ENCODE assay signal across 8 mouse cellular contexts in genomic region chr16:5255081-5255740, GRCm38 (mm10). TPM values are rescaled to one million over a fixed set of nuclear protein-coding genes. Genes with fewer than 3 reads are reported as not detected.
A peak's percentile ranks its signal among the peaks of the same experiment; 100 is the strongest.
DNase-seq lines count a peak whose midpoint lies in the region; ATAC-seq lines count a peak whose summit lies in the region.

No protein-coding gene starts in this region.

- no peaks in the 10 kb centered on the region for H3K9me3 ChIP-seq in forebrain, embryonic 10.5 days
- no peaks in the 10 kb centered on the region for H3K9me3 ChIP-seq in limb, embryonic 10.5 days (replicated peaks)
- H3K9me3 ChIP-seq in neural tube, embryonic 11.5 days (ENCODE audit: control insufficient read depth, low read length), result no peaks in the 10 kb centered on the region

- H3K4me2 ChIP-seq in neural tube, embryonic 11.5 days (ENCODE audit: low read depth), result peak overlapping the region; percentile 79

- peak overlapping the region; percentile 94 for H3K27ac ChIP-seq in forebrain, embryonic 10.5 days
- peak overlapping the region; percentile 92 for H3K27ac ChIP-seq in limb, embryonic 10.5 days
- H3K27ac ChIP-seq in neural tube, embryonic 11.5 days (ENCODE audit: low read depth, low read length), result 0 out of 2 replicates have a peak overlapping the region, but pooled peaks have one; percentile 64

- H3K4me1 ChIP-seq in forebrain, embryonic 10.5 days, result peaks cover 25% of the 10 kb centered on the region
- peaks cover 12% of the 10 kb centered on the region for H3K4me1 ChIP-seq in limb, embryonic 10.5 days
- H3K4me1 ChIP-seq in neural tube, embryonic 11.5 days (ENCODE audit: control insufficient read depth, insufficient read depth, low read length), result peaks cover 12% of the 10 kb centered on the region

- DNase-seq in CD4-positive, CD25-positive, alpha-beta regulatory T cell, adult 2 months (ENCODE audit: low read depth, low spot score), result peak; percentile 31
- DNase-seq in CD4-positive helper T cell, adult 2 months (ENCODE audit: low read depth, low spot score), result peak; percentile 41
- no peak for DNase-seq in forebrain, embryonic 10.5 days (ENCODE audit: extremely low spot score, low spot score)
- DNase-seq in limb, embryonic 10.5 days (ENCODE audit: low spot score), result peak; percentile 43
- DNase-seq in neural tube, embryonic 11.5 days (ENCODE audit: low spot score), result peak; percentile 16
- no peak for DNase-seq in left cerebral cortex, postnatal 4 days
- DNase-seq in frontal cortex, adult 2 months (ENCODE audit: extremely low spot score in 1 of 2, low spot score in 1 of 2), result no peak

- peaks cover 17% of the 10 kb centered on the region for H3K36me3 ChIP-seq in forebrain, embryonic 10.5 days (replicated peaks)
- H3K36me3 ChIP-seq in limb, embryonic 10.5 days, result peaks cover 16% of the 10 kb centered on the region
- no peaks in the 10 kb centered on the region for H3K36me3 ChIP-seq in neural tube, embryonic 11.5 days (ENCODE audit: control insufficient read depth, insufficient read depth, low read length)

- WGBS in forebrain, embryonic 10.5 days, result 2% methylated on average over 27 of the region's 27 CpGs
- WGBS in limb, embryonic 10.5 days, result 3% methylated on average over 27 of the region's 27 CpGs
- WGBS in neural tube, embryonic 11.5 days, result 2% methylated on average over 27 of the region's 27 CpGs

- peak overlapping the region; percentile 71 for H3K9ac ChIP-seq in neural tube, embryonic 11.5 days (ENCODE audit: low read length)

- H3K27me3 ChIP-seq in forebrain, embryonic 10.5 days (ENCODE audit: poor library complexity, severe bottlenecking), result no peaks in the 10 kb centered on the region
- H3K27me3 ChIP-seq in limb, embryonic 10.5 days (ENCODE audit: low read depth, poor library complexity, severe bottlenecking), result no peaks in the 10 kb centered on the region
- no peaks in the 10 kb centered on the region for H3K27me3 ChIP-seq in neural tube, embryonic 11.5 days (ENCODE audit: control insufficient read depth, insufficient read depth, low read length)

- intact Hi-C loops in left cerebral cortex, postnatal 4 days (cut with DNase I), result no loop called here

- no peak for ATAC-seq in CD4-positive, CD25-positive, alpha-beta regulatory T cell, adult 4 months
- peak; percentile 40; the same call in 1 of the 2 replicates for ATAC-seq in neural tube, embryonic 11.5 days (ENCODE audit: insufficient read depth, low FRiP score, low TSS enrichment)

- H3K4me3 ChIP-seq in forebrain, embryonic 10.5 days, result peak overlapping the region; percentile 70
- H3K4me3 ChIP-seq in limb, embryonic 10.5 days, result peak overlapping the region; percentile 70
- H3K4me3 ChIP-seq in neural tube, embryonic 11.5 days (ENCODE audit: low read depth, low read length), result peak overlapping the region; percentile 53

RNA-seq across cellular contexts. Expression of gene Eef2kmt, which starts 0.6 kb away (rescaled TPM):
- 10 to 100 TPM; 49.3 to 58.5 TPM for polyA plus RNA-seq in CD4-positive, CD25-positive, alpha-beta regulatory T cell, adult 4 months (2017; shearing (Covaris generic))
- polyA plus RNA-seq in forebrain, embryonic 10.5 days (2016; fragmentation: Nextera tagmentation; extraction: Ambion mirVana), result 21.5 and 22.0 TPM in 2 replicates
- 18.2 and 19.4 TPM in 2 replicates for polyA plus RNA-seq in limb, embryonic 10.5 days (2016; fragmentation: Nextera tagmentation; extraction: Ambion mirVana)
- polyA plus RNA-seq in neural tube, embryonic 11.5 days (2014; fragmentation: Nextera tagmentation; extraction: Ambion mirVana), result 10.6 and 15.2 TPM in 2 replicates
- total RNA-seq in left cerebral cortex, postnatal 4 days (2021), result 1 to 10 TPM; 2.9 to 3.6 TPM
- 8.7 and 11.5 TPM in 2 replicates for polyA plus RNA-seq in frontal cortex, adult 2 months (2012; rRNA removed)

RNA-seq across cellular contexts. Expression of gene Alg1, which starts 21.8 kb away (rescaled TPM):
- polyA plus RNA-seq in CD4-positive, CD25-positive, alpha-beta regulatory T cell, adult 4 months (2017; shearing (Covaris generic)), result 10 to 100 TPM; 22.1 to 31.7 TPM
- 24.7 and 26.5 TPM in 2 replicates for polyA plus RNA-seq in forebrain, embryonic 10.5 days (2016; fragmentation: Nextera tagmentation; extraction: Ambion mirVana)
- 25.9 and 29.9 TPM in 2 replicates for polyA plus RNA-seq in limb, embryonic 10.5 days (2016; fragmentation: Nextera tagmentation; extraction: Ambion mirVana)
- polyA plus RNA-seq in neural tube, embryonic 11.5 days (2014; fragmentation: Nextera tagmentation; extraction: Ambion mirVana), result 26.1 and 26.9 TPM in 2 replicates
- total RNA-seq in left cerebral cortex, postnatal 4 days (2021), result 10 to 100 TPM; 29.9 to 30.8 TPM
- 52.9 and 56.7 TPM in 2 replicates for polyA plus RNA-seq in frontal cortex, adult 2 months (2012; rRNA removed)

RNA-seq across cellular contexts. Expression of gene AU021092, which starts 33.1 kb away (rescaled TPM):
- not detected for polyA plus RNA-seq in CD4-positive, CD25-positive, alpha-beta regulatory T cell, adult 4 months (2017; shearing (Covaris generic))
- polyA plus RNA-seq in forebrain, embryonic 10.5 days (2016; fragmentation: Nextera tagmentation; extraction: Ambion mirVana), result 1.0 and 1.3 TPM in 2 replicates
- 0.60 and 1.4 TPM in 2 replicates for polyA plus RNA-seq in limb, embryonic 10.5 days (2016; fragmentation: Nextera tagmentation; extraction: Ambion mirVana)
- polyA plus RNA-seq in neural tube, embryonic 11.5 days (2014; fragmentation: Nextera tagmentation; extraction: Ambion mirVana), result 5.2 and 6.5 TPM in 2 replicates
- total RNA-seq in left cerebral cortex, postnatal 4 days (2021), result 10 to 100 TPM; 10.2 to 11.3 TPM
- polyA plus RNA-seq in frontal cortex, adult 2 months (2012; rRNA removed), result 7.9 and 8.0 TPM in 2 replicates

RNA-seq across cellular contexts. Expression of gene Nagpa, which starts 51.4 kb away (rescaled TPM):
- polyA plus RNA-seq in CD4-positive, CD25-positive, alpha-beta regulatory T cell, adult 4 months (2017; shearing (Covaris generic)), result 10 to 100 TPM; 15.5 to 21.6 TPM
- 15.8 and 17.8 TPM in 2 replicates for polyA plus RNA-seq in forebrain, embryonic 10.5 days (2016; fragmentation: Nextera tagmentation; extraction: Ambion mirVana)
- 16.9 and 19.5 TPM in 2 replicates for polyA plus RNA-seq in limb, embryonic 10.5 days (2016; fragmentation: Nextera tagmentation; extraction: Ambion mirVana)
- 13.6 and 16.9 TPM in 2 replicates for polyA plus RNA-seq in neural tube, embryonic 11.5 days (2014; fragmentation: Nextera tagmentation; extraction: Ambion mirVana)
- total RNA-seq in left cerebral cortex, postnatal 4 days (2021), result 1 to 10 TPM; 6.8 to 7.5 TPM
- 19.2 and 20.1 TPM in 2 replicates for polyA plus RNA-seq in frontal cortex, adult 2 months (2012; rRNA removed)

Comparison
In these comparisons a context has a peak if more than half of its experiments do, and no peak if none do; other contexts are left out.
1. DNase-seq: peak in CD4-positive, CD25-positive, alpha-beta regulatory T cell, adult 2 months (single experiment), CD4-positive helper T cell, adult 2 months (single experiment), limb, embryonic 10.5 days (single experiment) and neural tube, embryonic 11.5 days (single experiment); none in forebrain, embryonic 10.5 days (single experiment), left cerebral cortex, postnatal 4 days (single experiment) and frontal cortex, adult 2 months (0 of 2).
2. Peak in every context shown above with its lines, with median percentiles within 50 percentile points of each other: H3K27ac ChIP-seq and H3K4me3 ChIP-seq.